Mouse (Mus musculus) left cerebral cortex, postnatal 10 days (tissue): Measurements from ENCODE around the gene Pitpna. TPM values are rescaled to one million over a fixed set of nuclear protein-coding genes. Genes with fewer than 3 reads are reported as not detected.
"Not testable (repeated sequence)": the region's sequence is repeated elsewhere in the genome, so short reads cannot be mapped to it uniquely, and the experiment has no call there.

Source experiments
- DNase-seq, 2 experiments: peaks; one replicate each; pipeline ENCODE4 v3.0.0; 2021 to 2022; ENCODE audit warnings: low spot score in 2 of 2, mixed read lengths in 1 of 2; ENCODE audit errors: extremely low spot score in 1 of 2
- intact Hi-C: fragments of 180-260 bp; cut with DNase I; formaldehyde crosslinking; loops from one replicate; pipeline ENCODE4 v1.15.1; 2025
- total RNA-seq, 2 experiments: library from RNA; stranded (reverse); gene quantifications; 2 replicates each; pipeline ENCODE4 v1.2.3; 2021

The Pitpna gene
- total RNA-seq, 2 experiments from 2014 or later, result 312 to 326 TPM

- intact Hi-C loops, result no loop called here
These were observed 4.4 kb upstream of the Pitpna start for GRCm38 (mm10) chr11:75583521-75583920.

DNA sequence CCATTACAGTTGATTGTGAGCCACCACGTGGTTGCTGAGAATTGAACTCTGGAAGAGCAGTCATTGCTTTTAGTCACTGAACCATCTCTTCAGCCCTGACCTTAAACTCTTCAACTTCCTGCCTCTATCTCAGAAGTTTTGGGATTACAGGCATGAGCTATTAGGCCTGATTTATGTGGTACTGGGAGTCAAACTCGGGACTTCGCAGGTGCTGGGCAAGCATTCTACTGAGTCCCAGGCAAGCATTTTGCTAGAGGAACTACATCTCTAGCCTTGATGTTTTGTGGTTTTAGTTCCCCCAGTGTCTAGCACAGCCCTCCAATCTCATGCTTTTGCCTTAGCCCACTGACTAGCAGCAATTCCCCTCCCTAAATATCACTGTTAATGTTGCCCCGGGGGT lies 2.8 kb upstream of the Pitpna start:
- no peak for DNase-seq
- intact Hi-C loops, result no loop called here

More at GRCm38 (mm10) chr11:75583521-75583920, 4.4 kb upstream of the Pitpna start:
- DNase-seq, result peak in 1 of 2 experiments; percentile 11

- DNase-seq, result peak in 1 of 2 experiments; percentile 18
- intact Hi-C loops, result no loop called here
These were observed 1.9 kb upstream of the Pitpna start for GRCm38 (mm10) chr11:75585978-75586377.

DNA sequence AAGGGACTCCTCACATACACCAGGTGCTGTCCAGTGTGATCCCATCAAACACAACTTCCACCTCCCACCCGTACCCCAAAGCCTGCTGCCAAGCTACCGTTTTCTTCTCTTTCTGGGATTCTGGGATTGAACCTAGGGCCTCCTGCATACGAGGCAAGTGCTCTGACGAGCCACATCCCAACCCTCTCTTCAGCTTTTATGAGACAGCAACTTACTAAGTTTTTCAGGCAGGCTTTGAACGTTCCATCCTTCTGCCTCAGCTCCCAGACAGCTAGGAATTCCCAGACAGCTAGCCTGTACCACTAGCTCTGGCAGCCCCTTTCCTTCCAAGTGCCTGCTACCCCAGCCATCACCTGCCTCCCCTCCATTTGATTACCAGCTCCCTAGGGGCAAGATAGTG lies 934 bp upstream of the Pitpna start:
- DNase-seq, result no peak
- intact Hi-C loops, result no loop called here

- peak in 1 of 2 experiments; percentile 86 for DNase-seq
- intact Hi-C loops, result no loop called here
These were observed 516 bp downstream of the Pitpna start for GRCm38 (mm10) chr11:75588285-75588941.

DNA sequence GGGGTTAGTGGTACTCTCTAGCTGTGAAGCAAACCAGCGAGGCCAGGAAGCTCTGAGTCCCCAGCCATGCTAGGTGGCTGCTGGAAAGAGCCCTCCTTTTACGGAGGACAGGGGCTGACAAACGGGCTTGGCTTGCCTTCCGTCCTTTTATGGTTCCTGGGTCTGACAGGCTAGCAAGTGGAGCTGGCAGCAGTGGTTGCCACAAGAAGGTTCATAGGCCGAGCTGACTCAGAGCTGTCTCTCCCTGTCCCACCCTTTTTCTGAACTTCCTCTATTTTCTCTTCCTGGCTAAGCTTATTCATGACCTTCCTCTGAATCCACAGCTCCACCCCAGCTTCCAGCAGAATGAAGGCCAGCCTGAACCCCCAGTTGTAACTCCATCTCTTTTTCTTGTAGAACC lies 4.7 kb downstream of the Pitpna start:
- intact Hi-C loops, result no loop called here

DNA sequence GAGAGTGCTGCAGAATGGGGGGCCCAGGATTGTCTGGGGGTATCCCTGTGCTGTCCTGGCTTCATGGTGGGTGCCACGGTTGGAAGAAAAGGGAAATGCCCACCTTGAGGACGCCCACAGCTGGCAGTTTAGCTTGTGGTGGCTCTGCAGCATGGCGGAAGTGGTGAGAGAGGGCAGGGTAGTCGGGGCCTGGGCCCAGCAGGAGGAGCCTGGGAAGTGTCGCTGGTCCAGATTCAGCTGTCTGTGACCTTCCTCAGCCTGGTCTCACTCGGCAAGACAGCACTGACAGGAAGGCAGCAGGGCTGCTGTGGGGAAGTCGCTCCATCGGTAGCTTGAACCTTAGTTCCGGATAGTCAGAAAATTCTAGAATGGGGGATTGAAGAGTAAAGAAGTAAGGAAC lies 6.5 kb downstream of the Pitpna start:
- no peak for DNase-seq
- intact Hi-C loops, result no loop called here

More for the DNA sequence above, 4.7 kb downstream of the Pitpna start:
- no peak for DNase-seq

- no peak for DNase-seq
- intact Hi-C loops, result no loop called here
These were observed 7.5 kb downstream of the Pitpna start for GRCm38 (mm10) chr11:75595404-75595803.

DNA sequence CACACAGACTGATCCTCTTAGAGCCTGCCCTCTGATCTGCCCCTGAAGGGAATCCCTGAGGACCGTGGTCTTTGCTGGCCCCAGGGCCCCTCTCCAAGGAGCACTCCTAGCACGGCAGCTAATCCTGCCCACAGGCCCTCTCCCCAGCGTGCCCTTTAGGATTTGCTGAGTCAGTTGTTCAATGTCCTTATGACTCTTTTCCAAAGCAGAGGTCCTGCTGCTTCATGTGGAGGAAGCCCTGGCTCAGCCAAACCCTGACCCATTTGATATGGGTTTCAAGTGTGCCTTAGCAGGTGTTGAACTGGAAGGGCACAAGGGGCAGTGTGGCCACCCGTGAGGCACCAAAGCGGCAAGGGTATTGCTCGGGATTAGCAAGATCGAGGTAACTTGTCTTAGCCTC lies 7.9 kb downstream of the Pitpna start:
- intact Hi-C loops, result no loop called here
- DNase-seq, result no peak

DNA sequence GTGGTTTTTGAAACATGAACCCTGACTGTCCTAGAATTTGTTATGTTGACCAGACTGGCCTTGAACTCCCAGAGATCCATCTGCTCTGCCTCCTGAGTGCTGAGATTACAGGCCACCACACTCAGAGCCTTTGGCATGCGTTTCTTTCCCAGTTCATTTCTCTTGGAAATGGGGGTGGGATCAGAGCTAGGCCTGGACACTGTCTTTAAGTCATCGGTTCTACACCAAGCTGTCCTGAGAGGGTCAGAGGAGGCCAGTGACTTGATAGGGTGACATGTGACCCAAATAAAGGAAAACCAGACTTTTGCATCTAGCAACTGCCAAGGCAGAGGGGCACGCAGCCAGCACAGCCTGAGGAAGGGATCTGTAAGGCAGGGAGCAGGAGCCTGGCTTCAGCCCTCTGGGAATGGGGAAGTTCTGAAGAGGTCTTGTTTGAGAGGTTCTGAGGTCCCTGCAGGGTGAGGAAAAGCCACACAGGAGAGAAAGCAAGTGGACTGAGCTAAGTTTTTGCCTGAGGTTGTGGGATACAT lies 8.9 kb downstream of the Pitpna start:
- DNase-seq, result no peak
- intact Hi-C loops, result no loop called here

DNA sequence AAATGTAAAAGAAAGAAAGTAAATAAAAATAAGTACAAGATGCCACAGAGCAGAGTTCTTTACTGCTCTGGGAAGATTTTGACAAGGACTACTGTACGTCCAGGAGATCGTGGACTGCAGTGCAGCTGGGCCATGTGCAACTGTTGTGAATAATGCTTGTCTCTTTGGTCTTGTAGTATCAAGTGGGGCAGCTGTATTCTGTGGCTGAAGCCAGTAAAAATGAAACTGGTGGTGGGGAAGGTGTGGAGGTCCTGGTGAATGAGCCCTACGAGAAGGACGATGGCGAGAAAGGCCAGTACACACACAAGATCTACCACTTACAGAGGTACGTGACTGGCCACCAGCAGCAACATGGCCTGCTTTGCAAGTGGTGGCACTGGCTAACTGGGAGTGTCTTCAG lies 10.1 kb downstream of the Pitpna start:
- intact Hi-C loops, result no loop called here
- DNase-seq, result no peak

DNA sequence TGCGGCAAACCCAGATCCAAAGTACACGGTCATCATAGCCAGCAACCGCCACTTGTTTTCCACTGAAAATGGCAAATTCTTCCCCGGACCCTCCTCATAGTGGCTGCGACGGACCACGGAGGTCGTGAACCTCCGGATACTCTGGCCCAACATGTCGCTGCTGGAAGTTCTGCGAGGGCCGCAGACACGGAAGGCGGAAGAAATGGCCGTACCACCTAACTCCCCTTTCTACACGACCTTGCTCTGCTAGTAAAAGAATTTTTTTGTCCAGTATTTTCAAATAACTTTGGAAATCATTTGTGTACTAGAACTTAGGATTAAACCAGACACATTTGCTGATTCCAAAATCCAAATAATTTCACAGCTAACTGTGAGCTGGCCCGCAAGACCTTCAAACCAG lies 11.9 kb downstream of the Pitpna start:
- intact Hi-C loops, DNase-seq: not testable (repeated sequence)

DNA sequence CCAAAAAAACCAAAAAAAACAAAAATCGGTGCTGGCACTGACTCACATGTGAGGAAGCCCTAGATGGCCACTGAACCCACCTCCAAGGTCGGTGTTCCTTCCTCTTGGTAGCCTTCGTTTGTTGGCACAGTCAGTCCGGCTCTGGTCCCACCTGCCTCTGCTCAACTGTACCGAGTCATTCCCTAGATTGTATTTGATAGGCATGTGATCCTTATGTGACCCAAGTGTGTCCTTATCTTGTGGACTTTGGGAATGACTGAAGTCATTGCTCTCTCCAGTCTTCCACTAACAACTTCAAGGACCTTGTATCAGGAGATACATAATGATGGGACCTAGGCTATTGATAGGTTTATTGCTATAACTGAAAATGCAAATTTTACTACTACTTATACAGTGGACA lies 16.9 kb downstream of the Pitpna start:
- DNase-seq, result no peak
- intact Hi-C loops, result no loop called here

GRCm38 (mm10) chr11:75605318-75605717 lies 17.4 kb downstream of the Pitpna start:
- intact Hi-C loops, result no loop called here
- no peak for DNase-seq

- intact Hi-C loops, result no loop called here
- DNase-seq, result no peak
These were observed 20.9 kb downstream of the Pitpna start for GRCm38 (mm10) chr11:75608776-75609175.

DNA sequence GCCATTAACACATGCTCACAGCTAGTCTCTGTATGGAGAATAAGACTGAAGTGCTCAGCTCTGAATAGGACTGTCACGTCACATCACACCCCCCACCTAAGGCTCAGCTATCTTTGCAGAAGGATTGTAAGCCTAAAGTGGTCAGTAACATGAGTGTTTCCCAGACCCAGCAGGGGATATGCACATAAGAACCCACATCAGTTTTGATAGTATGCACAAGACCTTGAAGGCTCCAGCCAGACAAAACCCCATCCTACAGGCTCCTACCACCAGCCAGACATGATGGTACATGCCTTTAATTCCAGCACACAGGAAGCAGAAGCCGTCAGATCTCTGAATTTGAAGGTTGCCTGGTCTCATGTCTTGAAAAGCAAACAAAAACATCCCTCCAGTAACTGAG lies 22.1 kb downstream of the Pitpna start:
- intact Hi-C loops, result no loop called here
- no peak for DNase-seq

GRCm38 (mm10) chr11:75614769-75615168 lies 26.9 kb downstream of the Pitpna start:
- DNase-seq, result no peak
- intact Hi-C loops, result no loop called here

DNA sequence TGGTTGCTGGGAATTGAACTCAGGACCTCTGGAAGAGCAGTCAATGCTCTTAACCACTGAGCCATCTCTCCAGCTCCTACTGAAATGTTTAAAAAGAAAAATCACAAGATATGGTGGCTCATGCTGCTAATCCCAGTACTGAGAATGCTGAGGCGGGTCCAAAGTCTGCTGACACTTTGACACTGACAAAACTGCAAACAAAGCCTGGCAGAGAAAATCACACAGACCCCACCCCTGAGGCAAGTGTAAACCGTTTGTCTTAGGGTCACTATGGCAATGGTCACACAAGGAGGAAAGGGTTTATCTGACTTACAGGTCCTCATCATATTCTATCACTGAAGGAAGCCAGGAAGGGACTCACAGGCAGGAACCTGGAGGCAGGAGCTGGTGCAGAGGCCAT lies 27.7 kb downstream of the Pitpna start:
- intact Hi-C loops, result no loop called here
- no peak for DNase-seq

- intact Hi-C loops, result no loop called here
These were observed 31.2 kb downstream of the Pitpna start for GRCm38 (mm10) chr11:75619133-75619532.

DNA sequence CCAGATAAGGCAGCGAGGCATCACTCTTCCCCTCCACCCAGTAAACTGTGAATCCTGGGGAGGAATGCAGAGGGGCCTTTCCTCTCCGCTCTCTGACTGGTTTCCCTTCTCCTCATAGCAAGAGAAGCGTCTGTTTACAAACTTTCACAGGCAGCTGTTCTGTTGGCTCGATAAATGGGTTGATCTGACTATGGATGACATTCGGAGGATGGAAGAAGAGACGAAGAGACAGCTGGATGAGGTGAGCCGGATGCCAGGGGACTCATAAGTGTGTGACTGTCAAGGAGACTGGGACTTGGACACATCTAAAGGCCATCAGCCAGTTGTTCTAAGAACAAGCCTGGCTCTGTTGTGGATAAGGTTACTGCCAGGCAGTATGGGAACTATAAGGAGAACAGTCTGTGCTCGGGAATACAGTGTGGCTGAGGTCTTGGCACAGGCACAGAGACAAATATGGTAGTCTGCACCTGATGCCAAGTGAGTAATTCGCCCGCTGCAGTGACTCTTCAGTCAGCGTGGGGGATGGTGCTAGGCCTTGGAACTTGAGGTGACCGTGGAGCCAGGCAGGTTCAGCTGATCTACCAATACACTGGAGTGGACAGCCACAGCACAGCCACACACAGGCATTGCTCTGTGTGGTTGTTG lies 32.4 kb downstream of the Pitpna start:
- intact Hi-C loops, result no loop called here
- DNase-seq, result peak in 1 of 2 experiments; percentile 37

More at GRCm38 (mm10) chr11:75619133-75619532, 31.2 kb downstream of the Pitpna start:
- DNase-seq, result peak in 1 of 2 experiments; percentile 50
